Mouse (Mus musculus): Measurements from ENCODE around the gene Macf1.

Macf1 gene

GRCm38 (mm10) chr4:123591026-123591635, 93.0 kb downstream of the Macf1 start:
- DNase-seq = peak in 1 of 2 experiments; percentile 42

- peak; percentile 55 to 58 for DNase-seq
Measured at GRCm38 (mm10) chr4:123589496-123589895, 94.7 kb downstream of the Macf1 start.

GRCm38 (mm10) chr4:123588353-123589301, 95.5 kb downstream of the Macf1 start:
- DNase-seq = peak; percentile 67 to 70

- DNase-seq = peak; percentile 32 to 42
Measured at GRCm38 (mm10) chr4:123587616-123588015, 96.5 kb downstream of the Macf1 start.

GRCm38 (mm10) chr4:123584720-123585093, 99.5 kb downstream of the Macf1 start:
- no peak for DNase-seq

GRCm38 (mm10) chr4:123584084-123584719, 100.0 kb downstream of the Macf1 start:
- peak; percentile 27 to 39 for DNase-seq

- no peak for DNase-seq
Measured at GRCm38 (mm10) chr4:123577469-123578088, 106.6 kb downstream of the Macf1 start.

GRCm38 (mm10) chr4:123572434-123573336, 111.5 kb downstream of the Macf1 start:
- DNase-seq = peak; percentile 34 to 49

GRCm38 (mm10) chr4:123571869-123572268, 112.3 kb downstream of the Macf1 start:
- DNase-seq = peak; percentile 39

GRCm38 (mm10) chr4:123565291-123565861, 118.8 kb downstream of the Macf1 start:
- DNase-seq = peak in 1 of 2 experiments; percentile 23

- DNase-seq = peak in 1 of 2 experiments; percentile 16
Measured at GRCm38 (mm10) chr4:123564051-123564791, 119.9 kb downstream of the Macf1 start.

GRCm38 (mm10) chr4:123562177-123562815, 121.9 kb downstream of the Macf1 start:
- no peak for DNase-seq

GRCm38 (mm10) chr4:123560896-123561295, 123.3 kb downstream of the Macf1 start:
- DNase-seq = no peak

GRCm38 (mm10) chr4:123558496-123558895, 125.7 kb downstream of the Macf1 start:
- DNase-seq = no peak

- no peak for DNase-seq
Measured at GRCm38 (mm10) chr4:123555251-123555650, 128.9 kb downstream of the Macf1 start.

GRCm38 (mm10) chr4:123552689-123553088, 131.5 kb downstream of the Macf1 start:
- no peak for DNase-seq

GRCm38 (mm10) chr4:123548317-123548716, 135.8 kb downstream of the Macf1 start:
- no peak for DNase-seq

GRCm38 (mm10) chr4:123543691-123544090, 140.5 kb downstream of the Macf1 start:
- no peak for DNase-seq

- peak; percentile 81 to 85 for DNase-seq
Measured at GRCm38 (mm10) chr4:123535271-123535670, 148.9 kb downstream of the Macf1 start.

- DNase-seq = no peak
Measured at GRCm38 (mm10) chr4:123532001-123532400, 152.2 kb downstream of the Macf1 start.
